Mouse (Mus musculus) myocyte (in vitro differentiated cells): ENCODE data around the gene Fasl. TPM values are rescaled to one million over a fixed set of nuclear protein-coding genes. Genes with fewer than 3 reads are reported as not detected.

Experiments used
- H3K27me3 ChIP-seq: one replicate; pipeline ENCODE4 v1.6.1; 2011; ENCODE audit not compliant: control insufficient read depth, insufficient read depth, insufficient read length
- H3K36me3 ChIP-seq: one replicate; pipeline ENCODE4 v1.6.1; 2011; ENCODE audit not compliant: control insufficient read depth, insufficient read depth
- H3K4me2 ChIP-seq: one replicate; pipeline ENCODE4 v1.6.1; 2011; ENCODE audit warnings: low read depth, control low read depth
- H3K4me3 ChIP-seq: one replicate; pipeline ENCODE4 v1.5.1; 2011; ENCODE audit warnings: mild to moderate bottlenecking, control low read depth, moderate library complexity
- H3K79me2 ChIP-seq: one replicate; pipeline ENCODE4 v1.6.1; 2011; ENCODE audit not compliant: control insufficient read depth, insufficient read depth
- H3ac ChIP-seq: one replicate; pipeline ENCODE4 v1.6.1; 2011; ENCODE audit not compliant: control insufficient read depth, insufficient read length
- CEBPB ChIP-seq: IDR thresholded peaks from 2 replicates; pipeline ENCODE4 v1.6.1; 2011; ENCODE audit warnings: mild to moderate bottlenecking, moderate library complexity; ENCODE audit not compliant: poor library complexity, insufficient read depth, severe bottlenecking
- E2F4 ChIP-seq: IDR thresholded peaks from one replicate; pipeline ENCODE4 v1.6.1; 2011; ENCODE audit warnings: mild to moderate bottlenecking, control low read depth, moderate library complexity; ENCODE audit not compliant: insufficient read depth
- MAX ChIP-seq: IDR thresholded peaks from one replicate; pipeline ENCODE4 v1.6.1; 2011; ENCODE audit warnings: low read depth, mild to moderate bottlenecking, control low read depth
- MYOD1 ChIP-seq, 3 experiments: IDR thresholded peaks; one replicate each; pipeline ENCODE4 v1.6.1; 2011; ENCODE audit warnings: control low read depth in 2 of 3, low read depth in 2 of 3, mild to moderate bottlenecking in 2 of 3, moderate library complexity in 1 of 3; ENCODE audit not compliant: insufficient read length in 2 of 3, control insufficient read depth in 1 of 3
- MYOG ChIP-seq, 3 experiments: IDR thresholded peaks; one replicate each; pipeline ENCODE4 v1.6.1; 2011; ENCODE audit warnings: control low read depth in 2 of 3, low read depth in 2 of 3, mild to moderate bottlenecking in 2 of 3; ENCODE audit not compliant: insufficient read length in 2 of 3, control insufficient read depth in 1 of 3, insufficient read depth in 1 of 3
- POLR2A ChIP-seq: IDR thresholded peaks from one replicate; pipeline ENCODE4 v1.6.1; 2011; ENCODE audit warnings: low read depth, mild to moderate bottlenecking, control low read depth, moderate library complexity; ENCODE audit not compliant: insufficient read length
- POLR2AphosphoS2 ChIP-seq: IDR thresholded peaks from one replicate; pipeline ENCODE4 v1.6.1; 2011; ENCODE audit warnings: low read depth, control low read depth; ENCODE audit not compliant: insufficient read length
- REST ChIP-seq: IDR thresholded peaks from one replicate; pipeline ENCODE4 v1.6.1; 2011; ENCODE audit warnings: mild to moderate bottlenecking, control low read depth, moderate library complexity; ENCODE audit not compliant: insufficient read depth, insufficient read length
- SRF ChIP-seq: IDR thresholded peaks from one replicate; pipeline ENCODE4 v1.6.1; 2011; ENCODE audit warnings: low read depth; ENCODE audit not compliant: control insufficient read depth, insufficient read length
- TCF12 ChIP-seq: IDR thresholded peaks from one replicate; pipeline ENCODE4 v1.6.1; 2011; ENCODE audit warnings: mild to moderate bottlenecking, control low read depth; ENCODE audit not compliant: poor library complexity, insufficient read depth, severe bottlenecking
- TCF3 ChIP-seq: IDR thresholded peaks from one replicate; pipeline ENCODE4 v1.6.1; 2011; ENCODE audit warnings: low read depth, control low read depth; ENCODE audit not compliant: insufficient read length
- USF1 ChIP-seq: IDR thresholded peaks from one replicate; pipeline ENCODE4 v1.6.1; 2011; ENCODE audit warnings: low read depth, mild to moderate bottlenecking, control low read depth, moderate library complexity
- polyA plus RNA-seq: library from polyadenylated mRNA; unstranded; fragments of >200 nt; fragmentation: generic; extraction: Trizol; gene quantifications from one replicate; pipeline ENCODE4 v1.2.1, GENCODE M21; 2012; ENCODE audit warnings: missing spikeins

The Fasl gene
- polyA plus RNA-seq, 1 experiment = not detected

DNA sequence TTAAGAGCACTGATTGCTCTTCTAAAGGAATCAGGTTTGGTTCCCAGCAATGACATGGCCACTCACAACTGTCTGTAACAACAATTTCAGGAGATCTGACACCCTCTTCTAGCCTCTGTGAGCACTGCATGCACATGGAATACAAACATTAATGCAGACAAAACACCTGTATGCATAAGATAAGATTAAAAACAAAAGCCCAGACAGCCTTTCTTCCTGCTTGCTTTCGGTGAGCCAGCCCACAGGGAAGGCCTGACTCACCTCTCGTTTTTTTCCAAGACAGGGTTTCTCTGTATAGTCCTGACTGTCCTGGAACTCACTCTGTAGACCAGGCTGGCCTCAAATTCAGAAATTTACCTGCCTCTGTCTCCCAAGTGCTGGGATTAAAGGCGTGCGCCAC, 44.1 kb downstream of the Fasl start:
- no peak overlapping the region for H3K4me3 ChIP-seq
- no peaks in the 10 kb centered on the region for H3K27me3 ChIP-seq
- H3K4me2 ChIP-seq = no peak overlapping the region
- no peaks in the 10 kb centered on the region for H3K79me2 ChIP-seq
- no peak overlapping the region for H3ac ChIP-seq
- H3K36me3 ChIP-seq = no peaks in the 10 kb centered on the region
- TF ChIP-seq E2F4 = no peak
- no peak for TF ChIP-seq POLR2AphosphoS2
- no peak for TF ChIP-seq MYOD1 (IDR thresholded peaks at IDR 0.05; ENCODE audit: control insufficient read depth in 1 of 3, insufficient read length in 2 of 3, low read depth in 2 of 3)
- no peak for TF ChIP-seq CEBPB
- TF ChIP-seq MAX = no peak
- no peak for TF ChIP-seq REST
- TF ChIP-seq TCF12 = no peak
- no peak for TF ChIP-seq SRF
- no peak for TF ChIP-seq USF1
- TF ChIP-seq POLR2A = no peak
- no peak for TF ChIP-seq TCF3
- no peak for TF ChIP-seq MYOG (IDR thresholded peaks at IDR 0.05; ENCODE audit: control insufficient read depth in 1 of 3, insufficient read depth in 1 of 3, insufficient read length in 2 of 3, low read depth in 2 of 3)

GRCm38 (mm10) chr1:161742481-161743267, 45.6 kb downstream of the Fasl start:
- no peak for TF ChIP-seq POLR2AphosphoS2
- TF ChIP-seq SRF = no peak
- no peak for TF ChIP-seq USF1
- TF ChIP-seq E2F4 = no peak
- no peak for TF ChIP-seq MYOD1 (IDR thresholded peaks at IDR 0.05; ENCODE audit: control insufficient read depth in 1 of 3, insufficient read length in 2 of 3, low read depth in 2 of 3)
- no peak for TF ChIP-seq TCF12
- no peak for TF ChIP-seq REST
- TF ChIP-seq MAX = no peak
- no peak for TF ChIP-seq TCF3
- TF ChIP-seq POLR2A = no peak
- TF ChIP-seq MYOG (IDR thresholded peaks at IDR 0.05; ENCODE audit: control insufficient read depth in 1 of 3, insufficient read depth in 1 of 3, insufficient read length in 2 of 3, low read depth in 2 of 3) = no peak
- TF ChIP-seq CEBPB = no peak
- Histone ChIP-seq H3K79me2 (no peaks in the 10 kb centered on the region), H3K4me2 (no peak overlapping the region), H3K36me3 (no peaks in the 10 kb centered on the region), H3ac (no peak overlapping the region), H3K27me3 (no peaks in the 10 kb centered on the region), H3K4me3 (no peak overlapping the region)

DNA sequence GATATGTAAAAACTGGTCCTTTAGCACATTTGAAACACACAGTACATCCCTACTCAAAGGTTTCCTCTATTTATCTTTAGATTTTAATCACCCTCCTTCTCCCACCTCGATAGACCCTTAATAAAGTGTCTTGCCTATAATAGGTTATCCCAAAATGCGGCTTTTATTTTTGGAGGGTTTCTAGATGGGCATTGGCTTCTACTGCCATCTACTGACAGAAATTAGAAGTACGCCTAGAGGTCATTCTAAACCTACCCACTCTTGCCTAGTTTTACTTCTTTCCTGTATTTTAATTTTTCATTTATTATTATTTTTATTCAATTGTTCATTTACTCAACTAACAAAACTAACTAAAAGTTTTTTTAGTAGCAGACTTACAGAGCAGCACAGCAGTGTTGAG, 51.4 kb downstream of the Fasl start:
- no peak overlapping the region for H3K4me2 ChIP-seq
- H3K79me2 ChIP-seq = no peaks in the 10 kb centered on the region
- H3K27me3 ChIP-seq = no peaks in the 10 kb centered on the region
- no peak for TF ChIP-seq USF1
- TF ChIP-seq TCF12 = no peak
- no peak for TF ChIP-seq POLR2AphosphoS2
- no peak for TF ChIP-seq TCF3
- TF ChIP-seq REST = no peak
- TF ChIP-seq MAX = no peak
- TF ChIP-seq MYOG (IDR thresholded peaks at IDR 0.05; ENCODE audit: control insufficient read depth in 1 of 3, insufficient read depth in 1 of 3, insufficient read length in 2 of 3, low read depth in 2 of 3) = no peak
- no peak for TF ChIP-seq SRF
- TF ChIP-seq E2F4 = no peak
- no peak for TF ChIP-seq MYOD1 (IDR thresholded peaks at IDR 0.05; ENCODE audit: control insufficient read depth in 1 of 3, insufficient read length in 2 of 3, low read depth in 2 of 3)
- no peak for TF ChIP-seq POLR2A
- TF ChIP-seq CEBPB = no peak
- H3K36me3 ChIP-seq = no peaks in the 10 kb centered on the region
- no peak overlapping the region for H3K4me3 ChIP-seq
- H3ac ChIP-seq = no peak overlapping the region

- H3K27me3 ChIP-seq = no peaks in the 10 kb centered on the region
- H3K36me3 ChIP-seq = no peaks in the 10 kb centered on the region
- TF ChIP-seq MYOD1 (IDR thresholded peaks at IDR 0.05; ENCODE audit: control insufficient read depth in 1 of 3, insufficient read length in 2 of 3, low read depth in 2 of 3) (no peak), CEBPB (no peak), TCF12 (no peak)
- H3ac ChIP-seq = no peak overlapping the region
- no peak overlapping the region for H3K4me2 ChIP-seq
- no peaks in the 10 kb centered on the region for H3K79me2 ChIP-seq
- no peak overlapping the region for H3K4me3 ChIP-seq
Measured at GRCm38 (mm10) chr1:161736255-161736654, 52.0 kb downstream of the Fasl start.
